Mouse (Mus musculus) layer of hippocampus, adult 18-20 months (tissue): ENCODE data around the gene Olfr551. TPM values are rescaled to one million over a fixed set of nuclear protein-coding genes. Genes with fewer than 3 reads are reported as not detected.
"Not testable (repeated sequence)": the region's sequence is repeated elsewhere in the genome, so short reads cannot be mapped to it uniquely, and the experiment has no call there.

ENCODE experiments used
- DNase-seq, 2 experiments: peaks; one replicate each; pipeline ENCODE4 v3.0.0; 2022; ENCODE audit warnings: low spot score in 2 of 2
- long read RNA-seq: library from polyadenylated mRNA; stranded (forward); transcript quantifications from one replicate; pipeline ENCODE4 v2.0.0, GENCODE M21; 2021
- total RNA-seq, 2 experiments: library from RNA; stranded (reverse); gene quantifications; 2 replicates each; pipeline ENCODE4 v1.2.3; 2021

Olfr551 gene
- not detected for total RNA-seq
- long read RNA-seq, result 0 reads

- no peak for DNase-seq
Observed at GRCm38 (mm10) chr7:102591786-102592185, at the start of gene Olfr551. TSS of gene Olfr551 (minus strand) at chr7:102591886.

- DNase-seq, result no peak
Observed at GRCm38 (mm10) chr7:102638132-102638531, 46.4 kb upstream of the Olfr551 start, which contains the start of gene Olfr554. TSS of gene Olfr554 (plus strand) at chr7:102638432.

- peak in 1 of 2 experiments; percentile 63 for DNase-seq
Observed at GRCm38 (mm10) chr7:102636665-102637064, 45.0 kb upstream of the Olfr551 start.

GRCm38 (mm10) chr7:102620368-102620767 lies 28.7 kb upstream of the Olfr551 start:
- DNase-seq, result not testable (repeated sequence)

- DNase-seq, result no peak
Observed at GRCm38 (mm10) chr7:102619608-102620007, 27.9 kb upstream of the Olfr551 start.

- DNase-seq, result no peak
Observed at GRCm38 (mm10) chr7:102618118-102618517, 26.4 kb upstream of the Olfr551 start, which contains the start of gene Olfr553. TSS of gene Olfr553 (minus strand) at chr7:102618218.

GRCm38 (mm10) chr7:102597378-102598031 lies 5.8 kb upstream of the Olfr551 start, which contains the start of gene Olfr552:
TSS of gene Olfr552 (plus strand) at chr7:102597770.
- DNase-seq, result no peak

GRCm38 (mm10) chr7:102575998-102576397 lies 15.7 kb downstream of the Olfr551 start:
- no peak for DNase-seq

GRCm38 (mm10) chr7:102573174-102573830 lies 18.4 kb downstream of the Olfr551 start:
- no peak for DNase-seq

GRCm38 (mm10) chr7:102571142-102571541 lies 20.5 kb downstream of the Olfr551 start, which contains the start of gene Olfr550:
TSS of gene Olfr550 (plus strand) at chr7:102571442.
- DNase-seq, result peak in 1 of 2 experiments; percentile 5

- no peak for DNase-seq
Observed at GRCm38 (mm10) chr7:102566219-102566618, 25.5 kb downstream of the Olfr551 start.

- peak; percentile 30 to 61 for DNase-seq
Observed at GRCm38 (mm10) chr7:102564999-102565997, 26.4 kb downstream of the Olfr551 start, which contains the start of gene Trim21. TSS of gene Trim21 (minus strand) at chr7:102565486.

- no peak for DNase-seq
Observed at GRCm38 (mm10) chr7:102553279-102553678, 38.4 kb downstream of the Olfr551 start.

GRCm38 (mm10) chr7:102549570-102549969 lies 42.1 kb downstream of the Olfr551 start, which contains the start of gene Olfr549:
TSS of gene Olfr549 (plus strand) at chr7:102549870.
- DNase-seq, result no peak

GRCm38 (mm10) chr7:102541251-102541650 lies 50.4 kb downstream of the Olfr551 start:
- DNase-seq, result no peak

GRCm38 (mm10) chr7:102540596-102540995 lies 51.1 kb downstream of the Olfr551 start, which contains the start of gene Olfr548-ps1:
TSS of gene Olfr548-ps1 (plus strand) at chr7:102540896.
- no peak for DNase-seq

- no peak for DNase-seq
Observed at GRCm38 (mm10) chr7:102534449-102534848, 57.2 kb downstream of the Olfr551 start, which contains the start of gene Olfr547. TSS of gene Olfr547 (plus strand) at chr7:102534749.
